ENCODE assay signal across 7 mouse cellular contexts in genomic region chr8:110941453-110941948, GRCm38 (mm10). TPM values are rescaled to one million over a fixed set of nuclear protein-coding genes. Genes with fewer than 3 reads are reported as not detected.
DNase-seq lines count a peak whose midpoint lies in the region; ATAC-seq lines count a peak whose summit lies in the region.

No protein-coding gene starts in this region.

- H3K4me1 ChIP-seq in hindbrain, embryonic 16.5 days (ENCODE audit: control insufficient read depth, insufficient read depth, low read depth, low read length): 0 out of 2 replicates have a peak, but pooled peaks cover 4% of the 10 kb centered on the region
- H3K4me1 ChIP-seq in lung, embryonic 15.5 days: peaks cover 12% of the 10 kb centered on the region

- DNase-seq in Muller cell, postnatal 12 days (ENCODE audit: inconsistent ontology term): peak; percentile 93
- peak; percentile 84 for DNase-seq in adrenal gland, postnatal 14 days
- DNase-seq in gastrocnemius, adult 18-20 months (ENCODE audit: low spot score): peak; percentile 91
- peak; percentile 28 for DNase-seq in urinary bladder, postnatal 10 days (ENCODE audit: low spot score)
- DNase-seq in spleen, postnatal 14 days (ENCODE audit: low spot score in 2 of 2): no peak

- H3K9me3 ChIP-seq in hindbrain, embryonic 16.5 days (ENCODE audit: control insufficient read depth, low read length): no peaks in the 10 kb centered on the region
- H3K9me3 ChIP-seq in lung, embryonic 15.5 days: no peaks in the 10 kb centered on the region

- WGBS in hindbrain, embryonic 16.5 days: 47% methylated on average over 10 of the region's 10 CpGs
- WGBS in lung, embryonic 15.5 days: 49% methylated on average over 10 of the region's 10 CpGs

- no peak overlapping the region for H3K9ac ChIP-seq in hindbrain, embryonic 16.5 days (ENCODE audit: low read depth, low read length)
- H3K9ac ChIP-seq in lung, embryonic 15.5 days: no peak overlapping the region

- H3K4me3 ChIP-seq in hindbrain, embryonic 16.5 days (ENCODE audit: low read length): no peak overlapping the region
- no peak overlapping the region for H3K4me3 ChIP-seq in lung, embryonic 15.5 days

- H3K4me2 ChIP-seq in hindbrain, embryonic 16.5 days (ENCODE audit: low read length): no peak overlapping the region
- no peak overlapping the region for H3K4me2 ChIP-seq in lung, embryonic 15.5 days

- H3K36me3 ChIP-seq in hindbrain, embryonic 16.5 days (ENCODE audit: control insufficient read depth, insufficient read depth, low read length): no peaks in the 10 kb centered on the region
- H3K36me3 ChIP-seq in lung, embryonic 15.5 days: no peaks in the 10 kb centered on the region

- H3K27ac ChIP-seq in hindbrain, embryonic 16.5 days (ENCODE audit: low read depth, low read length): no peak overlapping the region
- 0 out of 2 replicates have a peak overlapping the region, but pooled peaks have one; percentile 21 for H3K27ac ChIP-seq in lung, embryonic 15.5 days

- no peaks in the 10 kb centered on the region for H3K27me3 ChIP-seq in hindbrain, embryonic 16.5 days (replicated peaks; ENCODE audit: control insufficient read depth, insufficient read depth, low read length)
- no peaks in the 10 kb centered on the region for H3K27me3 ChIP-seq in lung, embryonic 15.5 days

- peak; percentile 63 for ATAC-seq in hindbrain, embryonic 16.5 days
- ATAC-seq in lung, embryonic 15.5 days (ENCODE audit: borderline replicate concordance, extremely low read depth, low FRiP score, low TSS enrichment): no peak

RNA-seq across cellular contexts. Expression of gene St3gal2, which starts 21.8 kb away (rescaled TPM):
- 18.5 and 21.6 TPM in 2 replicates for total RNA-seq in adrenal gland, postnatal 14 days (2021)
- 10 to 100 TPM; 45.6 to 54.6 TPM for total RNA-seq in gastrocnemius, adult 18-20 months (2021)
- polyA plus RNA-seq in hindbrain, embryonic 16.5 days (2015; fragmentation: Nextera tagmentation; extraction: Ambion mirVana): 23.5 and 26.5 TPM in 2 replicates
- polyA plus RNA-seq in lung, embryonic 15.5 days (2015; fragmentation: Nextera tagmentation; extraction: Ambion mirVana): 18.3 and 20.5 TPM in 2 replicates

RNA-seq across cellular contexts. Expression of gene Fuk, which starts 39.2 kb away (rescaled TPM):
- total RNA-seq in adrenal gland, postnatal 14 days (2021): 7.6 and 10.4 TPM in 2 replicates
- 1 to 10 TPM; 3.6 to 4.4 TPM for total RNA-seq in gastrocnemius, adult 18-20 months (2021)
- polyA plus RNA-seq in hindbrain, embryonic 16.5 days (2015; fragmentation: Nextera tagmentation; extraction: Ambion mirVana): 7.2 and 8.1 TPM in 2 replicates
- polyA plus RNA-seq in lung, embryonic 15.5 days (2015; fragmentation: Nextera tagmentation; extraction: Ambion mirVana): 10.8 and 11.4 TPM in 2 replicates

RNA-seq across cellular contexts. Expression of gene Ddx19a, which starts 56.1 kb away (rescaled TPM):
- 47.4 and 54.0 TPM in 2 replicates for total RNA-seq in adrenal gland, postnatal 14 days (2021)
- 10 to 100 TPM; 27.2 to 31.8 TPM for total RNA-seq in gastrocnemius, adult 18-20 months (2021)
- 10.1 and 12.8 TPM in 2 replicates for polyA plus RNA-seq in hindbrain, embryonic 16.5 days (2015; fragmentation: Nextera tagmentation; extraction: Ambion mirVana)
- polyA plus RNA-seq in lung, embryonic 15.5 days (2015; fragmentation: Nextera tagmentation; extraction: Ambion mirVana): 13.0 and 14.0 TPM in 2 replicates

Comparison
In these comparisons a context has a peak if more than half of its experiments do, and no peak if none do; other contexts are left out.
1. DNase-seq: peak in Muller cell, postnatal 12 days (single experiment), adrenal gland, postnatal 14 days (single experiment), gastrocnemius, adult 18-20 months (single experiment) and urinary bladder, postnatal 10 days (single experiment); none in spleen, postnatal 14 days (0 of 2).